Mouse (Mus musculus): ENCODE measurements around the gene Hyal2.

The Hyal2 gene

DNA sequence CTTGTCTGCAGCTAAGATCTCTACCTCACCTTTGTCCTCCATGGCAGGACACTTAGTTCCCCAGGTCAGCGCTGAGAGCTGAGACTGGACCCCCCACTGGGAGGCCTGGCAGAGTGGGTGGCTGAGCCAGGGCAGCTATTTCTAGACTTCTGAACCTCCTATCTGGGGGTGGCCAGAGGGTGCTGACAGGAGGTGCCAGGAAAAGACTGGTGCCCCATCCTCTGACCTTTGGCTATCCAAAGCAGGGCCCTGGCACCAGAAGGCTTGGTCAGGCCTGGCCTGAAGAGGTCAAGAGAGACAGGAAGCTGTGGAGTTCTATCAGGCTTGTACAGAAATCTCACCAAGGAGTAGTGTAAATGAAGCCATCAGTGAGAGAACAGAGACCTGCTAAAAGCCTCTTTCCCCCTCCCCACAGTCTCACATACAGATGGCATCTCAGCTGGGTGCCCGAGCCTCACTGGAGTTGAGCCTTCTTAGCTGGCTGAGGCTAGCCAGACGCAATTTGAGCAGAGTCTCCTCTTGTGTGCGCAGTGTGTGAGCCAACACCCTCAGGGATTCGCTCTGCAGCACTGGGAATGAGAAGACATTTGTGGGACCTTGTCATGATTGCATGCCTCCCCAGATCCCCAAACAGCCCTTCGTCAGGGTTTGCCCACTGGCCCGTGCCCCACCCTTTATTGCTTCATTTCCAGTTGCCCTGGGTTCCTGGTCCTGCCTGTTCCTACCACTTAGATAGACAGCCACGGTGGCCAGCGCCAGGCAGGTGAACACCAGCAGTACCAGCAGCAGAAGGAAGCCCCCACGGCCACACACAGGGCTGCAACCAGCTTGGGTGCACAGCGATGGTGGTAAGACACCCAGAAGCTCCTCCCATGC, 25.6 kb downstream of the Hyal2 start:
- no peak for DNase-seq

DNA sequence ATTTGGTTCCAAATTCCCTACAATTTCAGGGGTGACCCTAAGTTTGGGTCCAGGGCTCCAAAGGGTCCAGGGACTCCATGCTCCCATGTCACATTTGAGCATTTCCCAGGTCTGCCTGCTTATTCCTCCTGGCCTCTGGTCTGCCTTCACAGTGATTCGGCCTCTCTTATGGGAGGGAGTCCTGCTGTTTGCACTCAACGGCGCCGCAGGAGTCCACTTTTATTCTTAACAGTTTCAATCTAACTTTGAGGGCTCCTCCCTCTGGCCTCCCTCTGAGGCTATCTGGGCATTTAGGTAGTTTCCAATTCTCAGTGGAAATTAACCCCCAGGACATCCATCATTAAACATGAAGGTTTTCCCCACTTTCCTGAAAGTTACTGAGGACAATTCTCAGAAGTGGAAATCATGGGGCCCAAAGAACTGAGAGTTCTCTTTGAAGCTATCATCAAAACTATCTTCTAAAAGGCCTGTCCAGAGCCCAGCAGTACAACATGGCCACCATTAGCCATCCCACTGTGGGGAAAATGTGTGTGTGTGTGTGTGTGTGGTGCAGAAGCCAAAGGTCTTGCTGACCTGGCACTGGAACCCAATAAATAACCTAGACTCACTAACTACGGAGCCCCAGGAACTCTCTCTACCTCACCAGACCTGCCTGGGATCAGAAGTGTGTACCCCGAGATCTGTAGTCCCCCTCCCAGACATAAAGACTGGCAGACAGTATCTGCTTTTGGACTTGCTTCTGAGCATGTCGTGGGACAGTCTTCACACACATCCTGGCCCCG, 26.7 kb downstream of the Hyal2 start:
- DNase-seq = no peak

DNA sequence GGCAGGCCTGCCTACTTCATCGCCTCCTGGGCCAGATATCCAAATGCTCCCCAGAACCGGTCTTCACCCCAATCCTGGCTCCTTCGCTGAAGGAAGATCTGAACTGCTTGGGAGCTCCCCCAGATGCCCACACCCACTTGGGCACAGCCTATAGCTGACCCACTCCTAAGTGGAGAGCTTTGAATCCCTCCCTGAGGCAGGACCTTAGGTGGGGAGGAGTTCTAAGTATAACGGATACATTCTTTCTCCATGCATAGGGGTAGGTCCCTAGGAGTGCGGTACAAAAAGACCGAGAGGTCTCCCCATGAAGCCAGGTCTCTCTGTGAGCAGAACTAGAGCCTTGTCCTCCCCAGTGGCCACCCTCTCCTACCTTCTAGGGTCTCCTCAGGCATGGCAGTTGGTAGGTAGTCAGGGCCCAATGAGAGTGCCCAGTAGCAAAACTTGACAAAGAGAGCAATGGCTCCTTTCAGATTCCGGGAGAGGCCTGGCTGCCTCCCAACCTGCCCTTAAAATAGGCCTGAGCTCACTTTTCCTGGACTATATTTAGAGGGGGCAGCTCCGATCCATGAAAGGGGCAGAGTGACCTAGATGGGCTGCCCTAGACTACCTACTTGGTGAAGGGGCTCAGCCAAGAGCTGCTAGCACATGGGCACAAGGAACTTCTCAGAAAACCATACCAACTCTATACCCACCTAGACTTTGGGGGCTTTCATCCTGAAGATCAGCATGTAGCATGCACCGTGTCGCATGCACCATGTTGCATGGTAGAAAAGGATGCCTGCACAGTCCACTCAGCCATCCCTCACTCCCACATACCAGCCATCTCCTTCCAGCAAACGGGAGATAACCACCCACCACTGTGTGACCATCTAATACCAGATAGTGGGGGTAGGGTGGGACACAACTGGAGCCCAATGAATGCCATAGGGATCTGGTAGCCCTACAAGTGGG, 29.1 kb downstream of the Hyal2 start:
- DNase-seq = no peak

DNA sequence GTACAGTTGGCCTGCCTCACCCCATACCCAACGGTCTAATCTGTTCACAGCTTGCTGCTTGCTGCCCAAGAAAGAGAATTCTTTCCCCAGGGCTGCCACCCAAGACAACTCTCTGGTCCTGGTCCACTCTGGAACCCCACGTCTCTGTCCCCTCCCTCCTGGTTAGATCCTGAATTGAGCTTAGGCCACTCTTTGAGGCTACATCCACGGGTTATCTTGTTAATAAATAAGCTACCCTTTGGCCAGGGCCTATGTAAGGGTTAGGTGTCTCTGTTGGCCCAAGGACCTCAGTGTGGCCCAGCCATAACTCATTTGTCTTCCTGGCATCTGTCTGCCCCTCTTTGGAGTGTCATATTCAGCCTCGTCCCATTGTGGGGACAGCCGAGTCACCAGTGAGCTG, 30.6 kb downstream of the Hyal2 start:
- DNase-seq = no peak

DNA sequence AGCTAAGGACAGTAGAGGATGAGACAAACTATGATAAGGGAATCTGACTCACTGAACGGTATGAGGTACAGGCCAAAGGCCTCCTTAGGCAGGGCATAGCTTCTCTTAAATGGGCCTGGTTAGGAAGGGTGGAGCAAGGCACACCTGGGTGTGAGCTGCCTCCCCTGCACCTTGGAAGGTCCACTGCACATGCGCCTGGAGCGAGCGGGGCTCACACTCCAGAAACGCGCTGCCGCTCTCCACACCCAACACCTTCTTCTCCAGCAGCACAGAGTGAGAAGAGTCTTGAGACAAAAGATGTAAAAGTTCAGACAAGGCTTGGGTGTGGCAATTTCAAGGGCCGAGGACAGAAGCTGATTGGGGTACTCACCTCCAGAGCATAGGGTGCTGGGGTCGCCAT, 31.7 kb downstream of the Hyal2 start:
- no peak for DNase-seq

DNA sequence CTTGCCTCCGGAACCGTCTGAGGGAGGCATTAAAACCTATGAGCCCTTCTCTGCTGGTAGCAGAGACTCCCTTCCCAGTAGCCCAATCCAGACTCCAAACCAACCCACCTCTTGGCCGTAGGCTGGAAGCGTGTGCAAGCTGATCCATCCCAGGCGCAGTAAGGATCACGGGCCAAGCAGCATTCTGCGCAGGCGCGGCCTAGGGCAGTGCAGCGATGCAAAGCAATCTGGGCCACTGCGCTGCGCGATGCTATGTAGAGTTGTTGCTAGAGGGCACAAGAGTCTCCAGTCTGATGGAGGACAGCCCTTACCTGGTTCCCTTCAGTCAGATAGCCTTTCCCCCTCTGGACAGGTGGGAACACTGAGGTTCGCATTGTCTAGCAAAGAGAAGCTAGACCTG, 32.1 kb downstream of the Hyal2 start:
- DNase-seq = no peak

DNA sequence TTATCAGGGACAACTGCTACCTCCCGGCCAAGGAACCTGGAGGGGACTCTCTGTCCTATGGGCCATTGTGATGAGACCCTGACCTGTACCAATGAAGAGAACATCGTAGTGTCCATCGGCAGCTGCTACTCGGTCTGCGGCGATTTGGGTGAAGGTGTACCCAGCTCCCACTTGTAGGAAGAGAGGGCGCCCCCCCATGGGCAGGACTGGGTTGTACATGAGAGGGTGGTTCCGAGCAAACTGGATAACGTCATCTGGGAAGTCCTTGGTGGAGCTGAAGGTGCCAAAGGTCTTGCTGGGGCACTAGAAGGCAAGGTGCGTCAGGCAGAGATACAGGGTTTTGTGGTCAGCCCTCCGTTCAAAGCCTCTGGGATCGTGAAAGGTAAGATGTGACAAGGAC, 33.0 kb downstream of the Hyal2 start:
- DNase-seq = no peak

DNA sequence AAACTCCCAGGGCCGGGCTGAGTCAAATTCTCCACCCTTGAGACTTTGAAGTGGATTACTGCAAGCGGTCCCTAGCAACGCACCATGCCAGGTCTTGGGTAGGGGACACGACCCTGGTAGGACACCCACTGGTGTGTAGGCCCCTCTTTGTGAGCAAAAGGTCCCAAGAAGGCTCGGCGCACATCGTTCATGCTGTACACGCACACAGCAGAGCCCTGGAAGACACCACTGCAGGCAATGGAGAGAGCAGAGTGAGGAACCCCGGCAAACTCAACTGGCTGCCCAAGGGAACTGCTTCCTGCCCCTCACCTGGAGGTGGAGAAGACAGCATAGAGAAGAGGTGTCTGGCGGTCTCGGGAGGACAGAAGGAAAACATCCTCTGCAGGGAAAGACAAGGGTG, 33.5 kb downstream of the Hyal2 start:
- no peak for DNase-seq

DNA sequence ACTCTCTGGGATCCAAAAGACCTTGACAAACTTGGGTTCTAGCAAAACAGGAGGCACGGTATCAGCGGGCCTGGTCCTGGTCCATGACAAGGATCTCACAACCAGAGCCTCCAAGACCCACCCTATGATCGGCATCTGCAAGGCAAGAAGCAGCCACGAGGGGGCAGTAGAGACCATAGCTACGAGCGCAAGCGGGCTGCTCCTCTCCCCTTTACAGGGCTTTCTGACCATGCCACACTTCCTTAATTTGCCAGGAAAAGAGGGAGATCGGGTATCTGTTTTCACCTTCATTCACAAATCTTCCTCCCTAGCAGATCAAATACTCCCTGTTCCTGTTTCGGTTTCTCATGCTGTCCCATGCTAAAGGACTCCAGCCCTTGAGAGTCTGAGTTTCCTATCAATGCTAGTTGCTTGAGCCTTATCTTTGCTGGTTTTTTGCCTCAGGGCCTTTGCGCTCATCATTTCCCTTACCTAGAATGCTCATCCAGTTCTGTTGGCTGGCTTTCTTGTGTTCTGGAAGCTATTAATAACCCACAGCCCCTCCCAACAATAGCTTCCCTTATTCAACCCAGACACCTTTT, 34.4 kb downstream of the Hyal2 start:
- peak; percentile 74 to 79 for DNase-seq

DNA sequence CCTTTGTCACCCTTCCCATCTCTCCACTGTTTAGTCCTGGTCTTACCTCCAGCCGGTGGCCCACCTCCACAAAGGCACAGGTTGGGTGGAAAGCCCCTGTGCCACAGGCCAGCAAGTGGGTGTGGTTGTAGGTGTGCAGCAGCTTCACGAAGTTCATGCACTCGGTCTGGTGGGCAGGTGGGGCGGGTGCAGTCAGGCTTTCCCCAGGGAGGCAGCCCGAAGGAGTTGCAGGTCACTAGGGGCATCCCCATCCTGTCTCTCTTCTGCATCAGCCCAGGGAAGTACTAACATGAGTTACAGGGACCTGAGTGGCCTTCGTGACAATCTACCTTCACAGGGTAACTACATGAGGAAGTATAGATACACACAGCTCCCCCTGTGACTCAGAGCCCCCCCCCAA, 35.5 kb downstream of the Hyal2 start:
- no peak for DNase-seq

DNA sequence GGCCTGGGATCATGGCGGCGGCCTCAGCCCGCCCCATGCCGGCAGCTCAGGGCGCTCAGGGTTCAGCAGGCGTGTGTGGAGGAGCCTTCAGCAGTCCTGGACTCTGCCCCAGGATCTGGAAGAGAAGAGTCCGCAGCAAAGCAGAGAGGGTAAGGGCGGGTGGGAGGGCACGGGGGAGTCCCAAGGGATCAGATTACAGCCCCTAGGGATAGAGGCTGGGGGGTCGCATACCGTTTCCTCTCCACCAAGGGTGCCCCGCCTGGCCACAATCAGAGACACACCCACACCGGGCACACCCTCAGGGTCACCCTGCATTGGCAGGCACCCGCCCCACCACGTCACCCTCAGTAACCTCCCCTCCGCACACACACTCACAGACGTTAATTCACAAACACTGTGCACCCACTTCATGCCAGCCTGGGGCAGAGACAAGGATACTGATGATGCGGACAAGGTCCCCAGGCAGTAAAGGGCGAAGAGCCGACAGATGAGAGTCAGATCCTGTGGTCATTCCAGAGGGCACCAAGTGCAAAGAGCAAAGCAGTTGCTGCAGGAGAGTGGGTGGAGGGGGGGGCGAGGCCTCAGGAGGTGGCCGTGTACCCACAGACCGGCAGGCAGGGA, 37.4 kb downstream of the Hyal2 start:
- no peak for DNase-seq

DNA sequence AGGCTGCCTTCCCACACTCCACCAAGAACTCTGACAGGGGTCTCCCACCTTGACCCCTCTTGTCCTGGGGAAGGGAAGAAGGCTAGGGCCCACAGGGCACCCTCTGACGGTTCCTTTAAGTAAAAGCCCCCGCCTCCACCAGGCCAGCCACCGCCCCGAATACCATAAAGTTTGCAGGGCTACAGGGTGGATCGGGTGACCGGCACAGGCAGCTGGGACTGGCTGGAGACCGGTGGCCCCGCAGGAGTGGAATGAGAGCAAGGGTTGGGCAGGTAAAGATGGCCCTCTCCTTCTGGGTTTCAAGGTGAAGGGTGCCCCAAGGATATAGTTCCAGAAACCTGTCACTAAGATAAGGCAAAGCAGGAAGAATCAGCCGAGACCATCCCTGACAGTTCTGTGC, 38.8 kb downstream of the Hyal2 start:
- DNase-seq = no peak

DNA sequence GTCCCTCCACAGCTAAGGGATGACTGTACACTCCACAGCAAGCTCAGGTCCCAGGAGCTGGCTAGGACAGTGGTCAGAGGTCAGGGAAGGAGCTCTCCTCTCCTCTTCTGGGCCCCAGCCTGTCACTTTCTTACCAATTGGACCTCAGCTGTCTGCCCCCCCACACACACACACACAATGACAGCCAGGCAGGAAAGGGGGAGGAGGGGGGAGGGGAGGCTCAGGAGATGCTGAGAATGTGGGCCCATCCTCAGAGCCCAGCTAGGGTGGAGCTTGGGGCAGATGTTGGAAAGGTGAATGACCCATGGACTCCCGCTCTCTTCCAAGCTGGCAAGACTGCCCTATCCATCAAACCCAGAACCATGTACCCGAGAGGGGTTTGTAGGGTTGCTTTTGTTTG, 39.3 kb downstream of the Hyal2 start:
- DNase-seq = no peak

DNA sequence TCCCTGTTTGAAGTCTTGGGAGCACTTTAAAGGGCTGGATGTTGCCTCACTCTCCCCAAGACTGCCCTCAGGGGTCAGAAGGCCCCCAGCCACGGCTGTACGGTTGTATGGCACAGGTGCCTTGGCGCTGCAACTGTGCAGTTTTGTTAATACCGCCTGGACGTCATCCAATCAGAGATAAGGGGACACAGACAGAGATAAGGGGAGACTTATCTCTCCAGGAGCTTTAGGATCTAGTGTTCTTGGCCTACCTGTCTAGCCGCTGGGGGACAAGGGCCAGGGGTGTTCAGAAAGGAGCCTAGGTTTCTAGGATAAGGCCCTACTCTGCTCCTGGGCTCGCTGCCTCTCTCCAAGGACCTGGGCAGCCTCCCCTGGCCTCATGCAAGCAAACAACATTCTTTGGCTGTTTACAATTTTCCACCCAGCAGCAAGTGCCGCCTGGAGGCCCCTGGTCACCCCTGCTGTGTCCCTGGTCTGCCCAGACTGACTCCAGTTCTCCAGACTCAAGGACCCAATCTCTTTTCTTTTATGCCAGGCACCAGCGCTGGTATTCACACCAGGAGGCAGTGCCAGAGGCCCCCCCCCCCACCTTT, 40.0 kb downstream of the Hyal2 start:
- DNase-seq = no peak

DNA sequence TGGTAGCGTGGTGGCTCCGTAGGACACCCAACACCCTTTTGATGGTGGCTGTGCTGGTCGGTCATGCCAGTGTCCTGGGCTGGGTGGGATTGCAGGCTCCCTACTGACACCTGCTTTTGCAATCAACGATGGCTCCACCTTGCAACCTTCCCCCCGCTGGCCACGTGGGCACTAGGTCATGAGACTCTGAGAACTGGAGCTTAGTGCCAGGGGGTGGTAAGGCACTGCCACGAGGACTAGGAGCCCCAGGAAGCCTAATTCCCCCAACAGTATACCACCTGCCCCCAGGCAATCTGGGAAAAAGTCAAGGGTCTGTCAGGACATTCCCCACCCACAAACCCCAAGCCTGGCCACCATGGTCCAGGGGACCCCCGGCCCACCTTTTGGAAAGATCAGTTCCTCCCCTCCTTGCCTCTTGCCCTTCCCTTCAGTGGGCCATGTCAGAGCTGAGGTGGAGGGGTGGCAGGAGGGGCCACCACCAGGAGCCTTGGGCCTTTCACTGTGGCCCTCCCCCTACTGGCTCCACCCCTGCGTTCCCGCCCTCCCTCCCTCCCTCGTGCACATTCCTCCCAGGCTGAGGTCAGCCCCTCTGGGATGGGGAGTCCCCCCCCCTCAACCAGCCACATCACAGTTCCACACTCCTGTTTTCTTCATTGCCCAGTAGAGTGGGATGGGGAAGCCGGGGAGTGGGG, 41.1 kb downstream of the Hyal2 start, which contains the start of gene Sema3b:
TSS of gene Sema3b (minus strand) at position 489 of the 692 bp plus-strand sequence.
- no peak for DNase-seq

DNA sequence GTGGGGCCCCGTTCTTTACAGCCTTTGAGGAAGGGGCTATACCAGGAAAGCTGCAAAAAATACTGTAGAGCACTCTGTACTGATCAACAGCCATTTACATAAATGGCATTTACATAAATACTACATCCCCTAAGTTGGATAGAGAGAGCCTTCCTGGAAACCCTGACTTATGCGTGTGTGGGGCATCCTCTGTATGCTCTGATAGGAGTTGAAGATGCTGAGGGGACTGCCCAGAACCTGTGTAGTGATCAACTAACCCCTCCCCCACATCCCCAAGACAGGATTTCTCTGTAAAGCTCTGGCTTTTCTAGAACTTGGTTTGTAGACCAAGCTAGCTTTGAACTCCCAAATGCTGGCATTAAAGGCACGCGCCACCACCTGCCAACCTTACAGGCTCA, 41.7 kb downstream of the Hyal2 start:
- no peak for DNase-seq

DNA sequence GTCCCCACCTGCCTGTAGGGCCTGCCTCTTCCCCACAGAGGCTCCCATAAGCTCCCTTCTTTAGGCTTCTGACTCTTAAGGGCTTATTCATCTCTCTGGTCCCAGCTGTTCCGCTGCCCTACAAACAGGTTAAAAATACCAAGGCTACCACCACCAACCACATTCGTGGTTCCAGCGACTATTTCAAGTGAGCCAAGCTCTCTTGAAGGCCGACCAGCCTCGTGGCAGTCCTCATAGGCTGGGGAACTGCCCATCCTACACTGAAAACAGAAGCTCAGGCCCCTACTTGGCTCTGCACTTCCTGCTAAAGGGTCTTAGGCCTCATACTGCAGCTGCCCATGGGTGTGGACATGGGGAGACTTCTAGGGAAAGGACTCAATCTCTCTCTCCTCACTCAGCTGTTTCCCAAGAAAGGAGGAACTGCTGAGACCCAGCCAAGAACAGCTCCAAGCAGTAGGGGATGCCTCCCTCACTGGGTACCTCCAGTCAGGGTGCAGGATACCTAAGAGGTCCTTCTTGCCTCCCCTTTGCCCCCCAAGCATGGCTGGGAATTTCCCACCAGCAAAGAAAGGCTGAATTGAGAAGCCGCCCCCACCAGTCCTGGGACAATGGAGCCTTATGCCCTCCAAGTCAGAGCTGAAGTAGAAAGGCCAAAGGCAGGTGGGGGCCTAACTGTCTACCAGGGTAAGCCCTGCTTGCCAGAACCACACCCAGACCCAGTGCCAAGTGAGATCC, 43.9 kb downstream of the Hyal2 start:
- no peak for DNase-seq

DNA sequence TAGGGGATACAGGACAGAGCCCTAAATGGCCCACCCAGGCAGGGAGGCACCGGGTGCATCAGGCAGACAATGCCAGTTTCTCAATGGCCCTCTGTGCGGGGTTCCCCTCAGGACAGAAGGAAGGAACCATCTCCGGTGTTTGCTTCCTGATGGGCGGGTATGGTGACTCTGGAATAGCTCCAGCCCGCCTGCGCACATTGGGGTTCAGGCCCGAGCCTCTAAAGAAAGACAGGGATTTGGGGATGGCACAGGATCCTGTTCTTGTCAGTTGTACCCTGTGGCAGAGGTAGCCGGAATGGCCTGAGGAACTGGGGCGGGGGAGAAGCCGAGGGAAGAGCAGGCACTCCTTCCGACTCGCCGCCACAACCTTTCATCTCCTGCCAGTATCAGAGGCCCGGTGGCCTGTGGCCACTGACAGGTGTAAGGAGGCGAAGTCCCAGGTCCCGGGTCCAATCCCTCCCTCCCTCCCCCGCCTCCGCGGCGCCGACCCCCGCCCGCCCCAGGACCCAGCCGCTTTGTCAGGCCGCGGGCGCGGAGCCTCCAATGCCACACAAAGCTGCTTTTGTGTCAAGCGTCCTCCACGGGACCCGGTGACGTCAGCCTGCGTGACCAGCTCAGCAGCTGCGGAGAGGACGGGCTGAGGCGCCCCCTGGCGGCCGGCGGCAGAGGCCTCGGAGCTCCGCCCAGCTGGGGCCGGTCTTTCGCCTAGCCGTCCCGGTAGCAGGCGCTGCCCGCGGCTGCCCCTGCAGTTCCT, 44.6 kb downstream of the Hyal2 start:
- peak; percentile 92 to 93 for DNase-seq

DNA sequence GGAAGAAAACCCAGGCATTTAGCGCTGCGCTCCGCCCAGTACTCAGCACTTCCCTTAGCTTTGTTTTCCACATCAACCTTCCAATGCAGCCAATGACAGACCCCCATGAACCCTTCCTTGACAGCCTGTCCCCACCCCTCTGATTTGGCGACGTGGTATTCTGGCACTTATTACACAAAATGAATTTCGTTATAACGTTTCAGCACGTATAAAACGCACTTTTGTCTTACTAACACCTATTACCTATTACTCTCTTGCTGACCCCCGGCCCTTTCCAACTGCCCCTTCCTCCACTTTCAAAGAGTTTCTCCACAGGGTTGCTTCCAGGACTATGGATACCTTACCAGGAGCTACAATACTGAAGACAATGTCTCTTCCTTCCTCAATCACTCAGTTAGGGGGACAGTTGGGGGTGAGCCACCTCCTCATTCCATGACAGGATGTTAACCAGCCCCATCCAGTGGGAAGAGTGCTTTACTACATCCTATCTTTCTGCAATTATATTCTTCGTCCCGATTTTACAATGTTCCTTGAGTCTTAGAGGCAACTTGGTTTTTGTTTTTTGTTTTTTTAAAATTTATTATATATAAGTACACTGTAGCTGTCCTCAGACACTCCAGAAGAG, 45.3 kb downstream of the Hyal2 start:
- no peak for DNase-seq
